Mouse (Mus musculus): ENCODE measurements around the gene Plk1.

DNA sequence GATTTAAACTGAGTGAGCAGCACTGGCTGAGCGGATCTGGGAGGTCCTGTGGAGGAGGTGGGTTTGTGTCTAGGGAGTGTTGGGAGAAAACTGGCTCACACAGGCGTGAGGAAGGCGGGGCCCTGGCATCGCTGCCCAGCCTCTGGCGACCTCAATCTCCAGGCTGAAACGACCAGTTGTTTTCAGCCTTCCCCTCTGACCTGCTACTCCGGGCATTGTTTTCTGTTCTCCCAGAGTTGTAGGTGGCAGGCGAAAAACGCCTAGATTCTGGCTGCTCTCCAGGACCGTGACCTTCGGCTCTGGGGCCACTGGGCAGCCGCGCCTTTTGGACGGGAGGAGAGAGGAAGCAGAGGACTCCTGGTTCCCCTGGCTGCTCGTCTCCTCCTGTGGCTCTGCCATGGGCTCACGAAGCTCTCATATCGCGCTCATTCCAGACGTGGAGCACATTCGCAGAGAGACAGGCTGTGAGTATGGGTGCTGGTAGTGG is 60.1 kb downstream of the Plk1 start, which contains the start of gene Chp2:
- TF ChIP-seq CTCF (IDR thresholded peaks at IDR 0.05; ENCODE audit: low read depth, low read length) (no peak), POLR2AphosphoS5 (IDR thresholded peaks at IDR 0.05; ENCODE audit: insufficient replicate concordance, low read depth, low read length) (no peak), TAL1 (conservative IDR thresholded peaks at IDR 0.05; ENCODE audit: low read depth, low read length) (no peak), GATA1 (IDR thresholded peaks at IDR 0.05; ENCODE audit: borderline replicate concordance, low read length) (no peak)

All from G1E (cell line).